Mouse (Mus musculus) lung, postnatal 0 days (tissue): ENCODE measurements around the gene Zfp652. TPM values are rescaled to one million over a fixed set of nuclear protein-coding genes. Genes with fewer than 3 reads are reported as not detected.

Experiments
- ATAC-seq: fragments of 200-750 bp; cut with Nextera tagmentation; 2 replicates; pipeline ENCODE4 v1.8.0; 2017; ENCODE audit warnings: moderate library complexity
- DNase-seq: peaks from one replicate; pipeline ENCODE4 v3.0.0-alpha.2; 2016; ENCODE audit warnings: low spot score
- H3K27ac ChIP-seq: fragments of 300-500 bp; sonication (generic); 2 replicates; pipeline ENCODE4 v1.5.1; 2014; ENCODE audit warnings: antibody characterized with exemption, mild to moderate bottlenecking, low read length, mixed read lengths
- H3K27me3 ChIP-seq: fragments of 300-500 bp; sonication (generic); replicated peaks from 2 replicates; pipeline ENCODE4 v1.6.1; 2014; ENCODE audit warnings: low read length, mixed read lengths; ENCODE audit not compliant: insufficient read depth
- H3K36me3 ChIP-seq: fragments of 300-500 bp; sonication (generic); 2 replicates; pipeline ENCODE4 v1.6.1; 2014; ENCODE audit warnings: low read length, mixed read lengths; ENCODE audit not compliant: insufficient read depth
- H3K4me1 ChIP-seq: fragments of 300-500 bp; sonication (generic); 2 replicates; pipeline ENCODE4 v1.6.1; 2014; ENCODE audit warnings: antibody characterized with exemption, low read depth, low read length, mixed read lengths; ENCODE audit not compliant: insufficient read depth
- H3K4me2 ChIP-seq: fragments of 300-500 bp; sonication (generic); replicated peaks from 2 replicates; pipeline ENCODE4 v1.6.1; 2014; ENCODE audit warnings: low read depth, mild to moderate bottlenecking, low read length, moderate library complexity, mixed read lengths
- H3K4me3 ChIP-seq: fragments of 300-500 bp; sonication (generic); 2 replicates; pipeline ENCODE4 v1.5.1; 2014; ENCODE audit warnings: low read depth, low read length
- H3K9ac ChIP-seq: fragments of 300-500 bp; sonication (generic); replicated peaks from 2 replicates; pipeline ENCODE4 v1.6.1; 2014; ENCODE audit warnings: low read depth, mild to moderate bottlenecking
- H3K9me3 ChIP-seq: fragments of 300-500 bp; sonication (generic); 2 replicates; pipeline ENCODE4 v1.6.1; 2016; ENCODE audit warnings: low read length, mixed read lengths
- CTCF ChIP-seq: IDR thresholded peaks from 2 replicates; pipeline ENCODE4 v1.5.1; 2016; ENCODE audit warnings: antibody characterized with exemption, mild to moderate bottlenecking
- EP300 ChIP-seq: IDR thresholded peaks from 2 replicates; pipeline ENCODE4 v1.6.1; 2016; ENCODE audit warnings: antibody characterized with exemption, mild to moderate bottlenecking, control low read depth
- WGBS: fragments of 180-500 bp; shearing (Covaris S2); extraction: QIAGEN DNeasy Blood & Tissue Kit; methylation state at CpG from one replicate; pipeline ENCODE4 v1.1.7; 2014; 5-methylcytosine and 5-hydroxymethylcytosine counted together
- polyA plus RNA-seq: library from polyadenylated mRNA; unstranded; fragments of >200 nt; fragmentation: Nextera tagmentation; extraction: Ambion mirVana; gene quantifications from 2 replicates; pipeline ENCODE4 v1.2.1, GENCODE M21; 2015

Gene Zfp652
- polyA plus RNA-seq, 1 experiment from 2014 or later, result 18.5 TPM

- 86% methylated on average over 6 of the region's 6 CpGs for WGBS
- no peaks in the 10 kb centered on the region for H3K9me3 ChIP-seq
- DNase-seq, result no peak
- H3K27me3 ChIP-seq, result no peaks in the 10 kb centered on the region
- H3K4me3 ChIP-seq, result no peak overlapping the region
- no peaks in the 10 kb centered on the region; the same call in 1 of the 2 replicates for H3K4me1 ChIP-seq
- H3K4me2 ChIP-seq, result no peak overlapping the region
- H3K36me3 ChIP-seq, result no peaks in the 10 kb centered on the region
- H3K9ac ChIP-seq, result no peak overlapping the region
- no peak overlapping the region for H3K27ac ChIP-seq
- TF ChIP-seq EP300 (no peak), CTCF (no peak)
- ATAC-seq, result no peak
Measured at GRCm38 (mm10) chr11:95786511-95786910, 74.0 kb downstream of the Zfp652 start.

- H3K9ac ChIP-seq, result no peak overlapping the region
- no peak overlapping the region for H3K4me2 ChIP-seq
- no peaks in the 10 kb centered on the region for H3K9me3 ChIP-seq
- H3K4me1 ChIP-seq, result no peaks in the 10 kb centered on the region; the same call in 1 of the 2 replicates
- no peak overlapping the region for H3K4me3 ChIP-seq
- ATAC-seq (peak; percentile 85), DNase-seq (peak; percentile 73)
- no peaks in the 10 kb centered on the region for H3K36me3 ChIP-seq
- WGBS, result 47% methylated on average over 8 of the region's 8 CpGs
- TF ChIP-seq CTCF (no peak), EP300 (peak; percentile 45; the same call in 1 of the 2 replicates)
- no peaks in the 10 kb centered on the region for H3K27me3 ChIP-seq
- H3K27ac ChIP-seq, result peak overlapping the region; percentile 38; the same call in 1 of the 2 replicates
Measured at GRCm38 (mm10) chr11:95789451-95789891, 77.0 kb downstream of the Zfp652 start.

DNA sequence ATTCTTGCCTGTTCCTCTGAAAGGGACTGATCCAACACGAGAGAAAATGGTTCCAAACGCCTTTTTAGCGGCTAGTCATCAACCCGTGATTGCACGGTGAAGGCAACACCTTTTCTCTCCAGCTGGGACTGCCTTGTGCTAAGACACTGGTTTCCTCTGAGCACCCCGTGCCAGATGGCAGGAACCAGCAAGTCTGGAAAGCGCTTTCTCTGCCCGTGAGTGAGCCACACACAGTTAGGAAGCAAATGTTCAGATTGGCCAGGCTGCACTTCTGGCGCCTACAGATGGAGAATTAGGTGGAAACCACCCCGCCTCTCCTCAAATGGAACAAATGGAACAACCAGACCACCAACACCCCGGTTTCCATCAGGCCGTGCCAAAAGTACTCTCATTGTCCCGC is 79.3 kb downstream of the Zfp652 start:
- ATAC-seq, result no peak
- Histone ChIP-seq H3K4me1 (peaks cover 7% of the 10 kb centered on the region; the same call in 1 of the 2 replicates), H3K4me2 (no peak overlapping the region), H3K9me3 (no peaks in the 10 kb centered on the region), H3K36me3 (no peaks in the 10 kb centered on the region), H3K4me3 (no peak overlapping the region), H3K9ac (no peak overlapping the region), H3K27me3 (no peaks in the 10 kb centered on the region), H3K27ac (no peak overlapping the region)
- TF ChIP-seq EP300, result no peak
- TF ChIP-seq CTCF, result no peak
- 83% methylated on average over 13 of the region's 13 CpGs for WGBS
- DNase-seq, result no peak

DNA sequence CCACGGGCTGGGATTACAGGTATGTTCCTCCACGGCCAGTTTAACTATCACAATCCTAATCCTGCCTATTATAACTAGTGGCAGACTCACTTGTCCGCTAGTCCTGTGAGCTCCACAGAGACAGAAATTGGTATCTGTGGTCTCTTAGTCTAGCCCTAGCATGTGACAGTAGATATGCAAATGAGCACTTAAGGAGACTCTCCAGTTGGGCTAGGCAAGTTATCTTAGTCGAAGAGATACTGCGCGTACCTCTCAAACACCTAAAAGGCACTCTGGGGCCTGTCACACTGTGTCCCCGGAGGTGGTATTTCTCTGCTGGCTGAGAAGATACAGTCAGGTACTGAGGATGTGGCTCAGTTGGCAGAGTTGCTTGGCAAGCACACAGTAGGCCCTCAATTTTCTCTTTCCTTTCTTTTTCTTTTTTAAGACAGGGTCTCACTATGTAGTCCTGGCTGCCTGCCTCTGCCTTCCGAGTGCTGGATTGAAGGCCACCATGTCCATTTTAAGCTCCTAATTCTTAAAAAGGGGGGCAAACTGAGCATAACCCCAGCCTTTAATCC is 80.6 kb downstream of the Zfp652 start:
- H3K36me3 ChIP-seq, result no peaks in the 10 kb centered on the region
- H3K4me3 ChIP-seq, result no peak overlapping the region
- H3K4me1 ChIP-seq, result peaks cover 8% of the 10 kb centered on the region; the same call in 1 of the 2 replicates
- no peak for TF ChIP-seq EP300
- no peak overlapping the region for H3K27ac ChIP-seq
- no peak for DNase-seq
- no peak overlapping the region for H3K9ac ChIP-seq
- 0 out of 2 replicates have a peak, but pooled peaks cover 5% of the 10 kb centered on the region for H3K27me3 ChIP-seq
- ATAC-seq, result no peak
- H3K9me3 ChIP-seq, result no peaks in the 10 kb centered on the region
- no peak overlapping the region for H3K4me2 ChIP-seq
- WGBS, result 90% methylated on average over 8 of the region's 8 CpGs

- Histone ChIP-seq H3K9me3 (no peaks in the 10 kb centered on the region), H3K9ac (no peak overlapping the region), H3K4me1 (peaks cover 8% of the 10 kb centered on the region; the same call in 1 of the 2 replicates), H3K4me3 (no peak overlapping the region), H3K27ac (no peak overlapping the region), H3K36me3 (no peaks in the 10 kb centered on the region), H3K4me2 (no peak overlapping the region), H3K27me3 (0 out of 2 replicates have a peak, but pooled peaks cover 5% of the 10 kb centered on the region)
- TF ChIP-seq EP300 (no peak), CTCF (no peak)
- 50% methylated on average over 5 of the region's 5 CpGs for WGBS
- no peak for ATAC-seq
- no peak for DNase-seq
Measured at GRCm38 (mm10) chr11:95794201-95794600, 81.7 kb downstream of the Zfp652 start.

DNA sequence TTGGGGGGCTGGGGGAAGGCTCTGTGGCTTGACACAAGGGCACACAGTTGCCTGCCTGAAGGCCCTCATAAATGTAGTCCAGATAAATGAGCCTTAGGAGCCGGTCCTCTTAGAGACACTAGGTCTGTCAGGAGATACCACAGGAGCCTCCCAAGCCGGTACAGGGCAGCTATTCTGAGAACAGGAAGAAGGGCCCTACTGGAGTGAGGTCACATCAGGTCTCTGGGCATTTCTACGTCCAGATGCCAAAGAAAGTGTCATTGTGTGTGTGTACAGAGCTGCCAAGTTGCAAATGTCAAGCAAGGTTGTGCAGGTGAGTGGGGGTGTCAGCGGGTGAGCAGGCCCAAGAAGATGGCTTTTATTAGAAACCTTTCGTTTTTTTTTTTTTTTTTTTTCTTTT is 83.1 kb downstream of the Zfp652 start:
- ATAC-seq (0 out of 2 replicates have a peak, but pooled peaks have one; percentile 25), DNase-seq (no peak)
- H3K4me2 ChIP-seq, result no peak overlapping the region
- H3K27me3 ChIP-seq, result 0 out of 2 replicates have a peak, but pooled peaks cover 5% of the 10 kb centered on the region
- no peak overlapping the region for H3K4me3 ChIP-seq
- H3K9ac ChIP-seq, result no peak overlapping the region
- TF ChIP-seq EP300, result no peak
- no peak for TF ChIP-seq CTCF
- no peaks in the 10 kb centered on the region for H3K36me3 ChIP-seq
- no peaks in the 10 kb centered on the region for H3K9me3 ChIP-seq
- H3K4me1 ChIP-seq, result peaks cover 8% of the 10 kb centered on the region; the same call in 1 of the 2 replicates
- 59% methylated on average over 5 of the region's 5 CpGs for WGBS
- H3K27ac ChIP-seq, result no peak overlapping the region
